Mouse (Mus musculus): ENCODE data around the gene Snx27.

GRCm38 (mm10) chr3:94473115-94473505 is 109.4 kb downstream of the Snx27 start:
- TF ChIP-seq TAL1 (IDR thresholded peaks at IDR 0.05; ENCODE audit: low read length) (no peak), GATA1 (IDR thresholded peaks at IDR 0.05; ENCODE audit: low read length) (no peak)
